Mouse (Mus musculus) heart, embryonic 14.5 days (tissue): ENCODE data around the gene Nog. TPM values are rescaled to one million over a fixed set of nuclear protein-coding genes. Genes with fewer than 3 reads are reported as not detected.

ENCODE experiments used
- ATAC-seq: fragments of 200-750 bp; cut with Nextera tagmentation; 2 replicates; pipeline ENCODE4 v1.8.0; 2017; ENCODE audit warnings: low read depth, moderate TSS enrichment; ENCODE audit not compliant: insufficient number of reproducible peaks, insufficient read depth, low FRiP score
- H3K27ac ChIP-seq, 2 experiments: fragments of 200-500 bp in 1 of 2; fragments of 300-500 bp in 1 of 2; sonication (generic) in 1 of 2; replicated peaks in 1 of 2; 2 replicates each; pipeline ENCODE4 v1.5.1; 2012 to 2014; ENCODE audit warnings: low read depth in 2 of 2, low read length in 2 of 2, control low read depth in 1 of 2, mild to moderate bottlenecking in 1 of 2, mixed read lengths in 1 of 2; ENCODE audit not compliant: control insufficient read depth in 1 of 2, insufficient read depth in 1 of 2
- H3K27me3 ChIP-seq: fragments of 300-500 bp; sonication (generic); 2 replicates; pipeline ENCODE4 v1.6.1; 2014; ENCODE audit warnings: mild to moderate bottlenecking, low read length, control low read depth; ENCODE audit not compliant: control insufficient read depth, insufficient read depth
- H3K36me3 ChIP-seq: fragments of 300-500 bp; sonication (generic); 2 replicates; pipeline ENCODE4 v1.6.1; 2014; ENCODE audit warnings: mild to moderate bottlenecking, control low read depth, low read length, mixed read lengths; ENCODE audit not compliant: control insufficient read depth, insufficient read depth
- H3K4me1 ChIP-seq, 2 experiments: fragments of 200-500 bp in 1 of 2; fragments of 300-500 bp in 1 of 2; sonication (generic) in 1 of 2; 2 replicates each; pipeline ENCODE4 v1.6.1; 2012 to 2014; ENCODE audit warnings: low read length in 2 of 2, control low read depth in 1 of 2, mixed read lengths in 1 of 2; ENCODE audit not compliant: control insufficient read depth in 2 of 2, insufficient read depth in 2 of 2
- H3K4me2 ChIP-seq: fragments of 300-500 bp; sonication (generic); 2 replicates; pipeline ENCODE4 v1.6.1; 2014; ENCODE audit warnings: mild to moderate bottlenecking, low read length
- H3K4me3 ChIP-seq, 2 experiments: fragments of 200-500 bp in 1 of 2; fragments of 300-500 bp in 1 of 2; sonication (generic) in 1 of 2; 2 replicates each; pipeline ENCODE4 v1.5.1; 2012 to 2014; ENCODE audit warnings: low read length in 2 of 2, mild to moderate bottlenecking in 2 of 2, control low read depth in 1 of 2, low read depth in 1 of 2, moderate library complexity in 1 of 2; ENCODE audit not compliant: control insufficient read depth in 1 of 2, insufficient read depth in 1 of 2
- H3K9ac ChIP-seq: fragments of 300-500 bp; sonication (generic); 2 replicates; pipeline ENCODE4 v1.6.1; 2014; ENCODE audit warnings: mild to moderate bottlenecking, low read length
- H3K9me3 ChIP-seq: fragments of 300-500 bp; sonication (generic); 2 replicates; pipeline ENCODE4 v1.6.1; 2016; ENCODE audit warnings: low read length, control low read depth; ENCODE audit not compliant: control insufficient read depth
- WGBS: fragments of 180-500 bp; shearing (Covaris S2); extraction: QIAGEN DNeasy Blood & Tissue Kit; methylation state at CpG from one replicate; pipeline ENCODE4 v1.1.7; 2014; 5-methylcytosine and 5-hydroxymethylcytosine counted together
- polyA plus RNA-seq: library from polyadenylated mRNA; unstranded; fragments of >200 nt; fragmentation: Nextera tagmentation; extraction: Ambion mirVana; gene quantifications from 2 replicates; pipeline ENCODE4 v1.2.1, GENCODE M21; 2014

Gene Nog
- polyA plus RNA-seq, 1 experiment from 2014 or later: 0.88 TPM

DNA sequence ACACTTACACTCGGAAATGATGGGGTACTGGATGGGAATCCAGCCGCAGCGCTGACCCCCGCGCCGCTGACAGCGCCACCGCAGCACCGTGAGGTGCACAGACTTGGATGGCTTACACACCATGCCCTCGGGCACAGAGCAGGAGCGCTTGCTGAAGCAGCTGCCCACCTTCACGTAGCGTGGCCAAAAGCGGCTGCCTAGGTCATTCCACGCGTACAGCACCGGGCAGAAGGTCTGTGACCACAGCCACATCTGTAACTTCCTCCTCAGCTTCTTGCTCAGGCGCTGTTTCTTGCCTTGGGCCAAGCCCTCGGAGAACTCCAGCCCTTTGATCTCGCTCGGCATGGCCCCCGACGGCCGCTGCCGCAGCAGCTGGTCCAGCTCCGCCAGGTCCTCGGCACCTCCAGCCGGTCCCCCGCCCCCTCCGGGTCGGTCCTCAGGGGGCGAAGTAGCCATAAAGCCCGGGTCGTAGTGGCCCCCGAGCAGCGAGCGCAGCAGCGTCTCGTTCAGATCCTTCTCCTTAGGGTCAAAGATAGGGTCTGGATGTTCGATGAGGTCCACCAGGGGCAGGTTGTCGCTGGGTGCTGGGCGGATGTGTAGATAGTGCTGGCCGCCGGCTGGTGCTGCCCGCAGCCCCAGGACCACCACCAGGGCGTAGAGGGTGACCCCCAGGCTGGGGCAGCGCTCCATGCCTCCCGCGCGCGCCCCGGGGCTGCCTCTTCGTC lies 639 bp downstream of the Nog start:
- H3K4me3 ChIP-seq: peak overlapping the region; percentile 64 to 67
- ATAC-seq: no peak
- 0 out of 2 replicates have a peak, but pooled peaks cover under 1% of the 10 kb centered on the region for H3K9me3 ChIP-seq
- H3K36me3 ChIP-seq: no peaks in the 10 kb centered on the region
- H3K4me2 ChIP-seq: peak overlapping the region; percentile 91
- peak overlapping the region; percentile 30 to 61; a peak in 2 of 4 replicates for H3K27ac ChIP-seq
- peak overlapping the region; percentile 73 for H3K9ac ChIP-seq
- peaks cover 10% of the 10 kb centered on the region for H3K27me3 ChIP-seq
- peaks cover 13 to 26% of the 10 kb centered on the region in 2 experiments for H3K4me1 ChIP-seq
- under 1% methylated on average over 47 of the region's 53 CpGs for WGBS

DNA sequence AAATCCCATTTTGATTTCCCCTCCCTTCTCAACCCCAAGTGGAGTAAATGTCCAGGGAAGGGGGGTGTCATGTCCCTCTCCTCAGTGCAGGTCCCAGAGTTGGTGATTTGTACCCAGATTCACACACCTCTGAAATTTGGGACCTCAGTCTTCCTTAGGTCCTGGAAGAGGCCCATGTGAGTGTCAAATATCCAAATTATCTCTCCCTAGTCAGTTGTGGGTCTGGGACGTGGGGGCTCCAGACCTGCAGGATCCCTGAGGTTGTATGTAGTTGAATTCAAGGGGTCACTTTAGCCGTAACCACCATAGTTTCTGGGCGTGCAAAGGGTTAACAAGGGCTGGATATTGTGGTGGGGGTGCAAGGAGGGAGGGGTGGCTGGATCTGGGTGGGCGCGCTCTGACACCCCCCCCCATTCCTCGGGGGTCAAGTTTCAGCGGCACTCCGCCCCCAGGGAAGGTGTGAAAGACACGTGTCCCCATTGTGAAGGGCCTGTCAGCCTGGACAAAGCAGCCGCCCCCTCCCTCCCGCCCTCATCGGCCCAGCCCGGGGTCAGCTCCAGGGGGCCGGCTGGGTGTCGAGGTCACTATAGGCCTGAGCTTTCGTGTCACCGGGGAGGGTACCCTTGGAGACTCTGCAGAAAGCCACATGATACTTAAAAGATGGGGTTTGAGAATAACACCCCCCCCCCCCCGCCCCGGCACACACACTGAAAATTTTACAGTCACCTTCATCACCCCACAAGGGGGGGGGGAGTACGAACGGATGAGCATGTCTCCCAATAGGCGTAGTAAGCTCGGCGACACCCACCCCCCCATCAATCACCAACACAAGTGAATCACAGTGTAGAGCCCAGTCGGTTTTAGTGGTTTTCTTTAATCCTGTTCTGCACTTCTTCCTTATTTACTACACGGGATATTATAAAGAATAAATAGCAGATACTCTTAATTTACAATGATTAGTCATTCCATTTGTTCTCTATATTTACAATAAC lies 2.1 kb downstream of the Nog start:
- Histone ChIP-seq H3K27me3 (peaks cover 10% of the 10 kb centered on the region), H3K27ac (0 out of 4 replicates have a peak overlapping the region, but pooled peaks of 1 of the 2 experiments have one; percentile 16), H3K36me3 (no peaks in the 10 kb centered on the region), H3K9ac (no peak overlapping the region; the same call in 1 of the 2 replicates), H3K4me2 (peak overlapping the region; percentile 85), H3K4me3 (peak overlapping the region in 1 of 2 experiments; percentile 49; a peak in 2 of 4 replicates), H3K9me3 (no peaks in the 10 kb centered on the region), H3K4me1 (peaks cover 13 to 26% of the 10 kb centered on the region in 2 experiments)
- ATAC-seq: no peak
- WGBS: 3% methylated on average over 26 of the region's 26 CpGs

DNA sequence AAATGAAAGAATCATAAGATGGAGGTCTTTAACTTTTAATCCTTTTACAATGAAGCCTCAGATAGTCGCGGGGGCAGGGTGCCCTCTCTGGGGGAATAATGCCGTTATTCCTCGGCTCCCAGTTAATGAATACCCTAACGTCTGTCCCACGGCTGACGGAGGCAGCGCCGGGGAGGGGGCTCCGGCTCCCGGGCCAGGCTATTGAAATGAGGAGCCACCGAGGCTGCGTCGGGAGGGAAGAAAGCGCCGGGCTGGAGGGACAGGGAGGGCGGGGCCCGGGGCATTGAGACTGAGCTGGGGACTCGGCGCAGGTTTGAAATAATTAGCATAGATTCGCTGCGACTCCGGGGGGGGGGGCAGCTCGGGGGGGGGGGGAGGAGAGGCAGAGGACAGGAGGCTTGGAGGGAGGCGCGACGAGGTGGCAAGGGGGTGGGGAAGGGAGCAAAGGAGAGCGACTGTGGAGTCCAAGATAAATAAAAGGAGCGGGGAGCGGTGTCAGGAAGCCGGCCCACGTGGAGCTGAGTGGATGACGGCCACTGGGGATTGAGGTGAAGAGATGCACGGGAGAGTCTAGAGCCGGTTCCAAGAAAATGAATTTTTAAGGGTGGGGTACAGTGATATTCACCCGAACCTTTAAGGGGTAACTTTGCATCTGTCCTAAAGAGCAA lies 2.9 kb downstream of the Nog start:
- no peak for ATAC-seq
- H3K4me1 ChIP-seq: peaks cover 13 to 26% of the 10 kb centered on the region in 2 experiments
- peak overlapping the region; percentile 70 for H3K9ac ChIP-seq
- peak overlapping the region; percentile 49 to 55 for H3K4me3 ChIP-seq
- WGBS: under 1% methylated on average over 25 of the region's 36 CpGs
- H3K9me3 ChIP-seq: no peaks in the 10 kb centered on the region
- H3K27me3 ChIP-seq: peaks cover 10% of the 10 kb centered on the region
- H3K4me2 ChIP-seq: peak overlapping the region; percentile 85
- peak overlapping the region; percentile 40 to 73; a peak in 3 of 4 replicates for H3K27ac ChIP-seq
- H3K36me3 ChIP-seq: no peaks in the 10 kb centered on the region

DNA sequence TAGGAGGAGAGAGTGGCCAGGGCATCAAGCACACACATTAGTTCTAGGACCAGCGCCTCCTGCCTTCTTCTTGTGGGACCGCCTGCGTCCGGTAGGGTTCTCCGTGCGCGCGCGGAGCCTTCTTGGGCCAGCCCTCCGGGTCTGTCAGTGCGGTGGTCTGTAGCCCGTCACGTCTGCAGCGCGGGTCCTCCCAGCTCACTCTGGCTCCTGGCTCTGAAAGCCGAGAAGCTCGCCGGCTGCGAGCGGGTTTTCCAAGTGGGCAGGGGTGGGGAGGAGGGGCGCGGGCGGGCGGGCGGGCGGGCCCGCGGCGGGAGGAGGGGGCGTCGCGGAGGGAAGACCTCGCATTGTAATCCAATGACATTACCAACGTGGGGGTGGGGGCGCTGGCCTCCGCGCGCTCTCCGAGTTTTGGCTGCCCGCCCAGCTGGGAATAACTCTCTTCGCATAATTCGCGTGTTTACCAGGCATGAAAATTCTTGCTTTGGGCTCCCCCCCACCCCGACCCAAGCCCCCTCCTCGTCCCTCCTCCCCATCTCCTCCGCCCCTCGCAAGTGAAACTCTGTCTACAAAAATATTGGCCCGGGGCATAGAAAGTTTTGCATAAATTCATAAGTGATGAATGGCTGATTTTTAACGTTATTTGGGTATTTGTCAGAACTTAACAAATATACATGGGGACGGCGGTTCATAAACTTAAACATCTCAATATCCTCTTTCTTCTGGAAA lies 3.7 kb downstream of the Nog start:
- Histone ChIP-seq H3K27ac (peak overlapping the region; percentile 73 to 76), H3K4me3 (peak overlapping the region; percentile 49 to 55), H3K9ac (peak overlapping the region; percentile 70), H3K4me1 (peaks cover 13 to 26% of the 10 kb centered on the region in 2 experiments), H3K4me2 (peak overlapping the region; percentile 85), H3K36me3 (no peaks in the 10 kb centered on the region), H3K27me3 (peaks cover 10% of the 10 kb centered on the region), H3K9me3 (no peaks in the 10 kb centered on the region)
- peak; percentile 28; the same call in 1 of the 2 replicates for ATAC-seq
- WGBS: 0% methylated on average over 36 of the region's 51 CpGs

DNA sequence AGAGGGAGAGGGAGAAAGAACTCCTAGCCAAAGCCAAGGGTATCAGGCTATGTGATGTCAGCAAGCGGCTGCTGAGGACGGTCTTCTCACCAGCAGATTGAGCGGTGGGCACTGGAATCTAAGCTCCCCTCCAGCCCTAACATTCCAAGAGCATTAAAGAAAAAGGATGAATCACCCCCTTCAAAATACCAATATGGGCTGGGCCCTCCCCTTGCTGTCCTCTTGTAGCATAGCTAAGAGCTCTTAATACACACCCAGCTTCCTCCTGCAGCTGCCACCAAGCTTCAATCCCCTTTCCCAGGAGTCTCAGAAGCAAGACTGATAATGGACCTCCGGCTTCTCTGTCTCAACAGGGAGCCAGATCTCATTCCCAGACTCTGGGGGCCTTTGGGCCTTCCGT lies 4.6 kb downstream of the Nog start:
- Histone ChIP-seq H3K27me3 (peaks cover 10% of the 10 kb centered on the region), H3K4me3 (peak overlapping the region; percentile 49 to 55), H3K36me3 (no peaks in the 10 kb centered on the region), H3K4me1 (peaks cover 13 to 26% of the 10 kb centered on the region in 2 experiments), H3K9me3 (no peaks in the 10 kb centered on the region), H3K27ac (peak overlapping the region; percentile 73 to 76; a peak in 2 of 4 replicates), H3K4me2 (peak overlapping the region; percentile 85), H3K9ac (peak overlapping the region; percentile 70)
- 32% methylated on average over 5 of the region's 5 CpGs for WGBS
- no peak for ATAC-seq

DNA sequence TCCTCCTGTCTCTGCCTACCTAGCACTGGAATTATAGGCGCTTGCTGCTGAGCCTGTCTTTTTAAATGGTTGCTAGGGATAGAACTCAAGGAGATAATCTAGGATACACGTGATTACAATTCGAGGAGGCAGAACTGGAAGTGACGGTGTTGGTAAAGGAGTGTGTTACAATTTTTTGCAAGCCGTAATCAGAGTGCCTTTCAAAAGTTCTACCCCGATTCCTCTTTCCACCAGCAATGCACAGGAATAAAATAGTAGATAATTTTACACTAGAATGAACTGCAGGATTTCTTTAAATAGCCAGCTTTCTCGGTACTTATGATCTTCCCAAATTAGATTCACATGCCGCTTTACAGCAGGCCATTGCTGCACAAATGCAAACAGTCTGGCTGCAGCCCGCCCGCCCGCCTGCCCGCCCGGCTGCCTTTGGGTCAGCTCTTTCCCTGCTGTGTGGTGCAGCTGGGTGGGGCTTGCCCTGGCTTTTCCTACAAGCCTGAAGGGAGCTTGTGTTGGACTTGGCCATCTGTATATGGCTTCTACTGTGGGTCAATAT lies 32.2 kb downstream of the Nog start:
- Histone ChIP-seq H3K9me3 (no peaks in the 10 kb centered on the region), H3K27me3 (no peaks in the 10 kb centered on the region), H3K4me2 (no peak overlapping the region), H3K9ac (no peak overlapping the region), H3K36me3 (no peaks in the 10 kb centered on the region), H3K4me3 (no peak overlapping the region), H3K4me1 (peaks cover 0 to 12% of the 10 kb centered on the region in 2 experiments; a peak in 3 of 4 replicates), H3K27ac (no peak overlapping the region)
- 76% methylated on average over 13 of the region's 13 CpGs for WGBS
- ATAC-seq: no peak
